Mouse (Mus musculus) thymus, adult 2 months (tissue): Measurements from ENCODE around the gene Gprc5a.

Experiments used
- CTCF ChIP-seq: fragments of 200-500 bp; IDR thresholded peaks from 2 replicates; pipeline ENCODE4 v1.5.1; 2012; ENCODE audit warnings: mild to moderate bottlenecking, control low read depth, low read length, moderate library complexity, borderline replicate concordance; ENCODE audit not compliant: control insufficient read depth, poor library complexity, insufficient read depth; ENCODE audit errors: extremely low read depth
- POLR2A ChIP-seq: fragments of 200-500 bp; IDR thresholded peaks from 2 replicates; pipeline ENCODE4 v1.6.1; 2012; ENCODE audit warnings: mild to moderate bottlenecking, low read length, control low read depth, moderate library complexity; ENCODE audit not compliant: control insufficient read depth, poor library complexity, insufficient read depth; ENCODE audit errors: extremely low read depth

- TF ChIP-seq POLR2A: no peak
- no peak for TF ChIP-seq CTCF
These were observed 26.8 kb upstream of the Gprc5a start for GRCm38 (mm10) chr6:135038674-135039073.
